Mouse (Mus musculus) c-Kit-positive CD71-positive TER-119-positive erythroid progenitor cells, embryonic 14.5 days (primary cell): Measurements from ENCODE around the gene Rab22a.
"Not testable (repeated sequence)": the region's sequence is repeated elsewhere in the genome, so short reads cannot be mapped to it uniquely, and the experiment has no call there.

Experiments
- DNase-seq: peaks from one replicate; pipeline ENCODE4 v3.0.0-alpha.2; 2013; ENCODE audit warnings: low spot score

Gene Rab22a

GRCm38 (mm10) chr2:173659057-173659925 lies at the start of gene Rab22a:
TSS of gene Rab22a (plus strand) at chr2:173659760.
- DNase-seq: peak; percentile 99

GRCm38 (mm10) chr2:173615378-173616081 lies 44.0 kb upstream of the Rab22a start:
- no peak for DNase-seq

- DNase-seq: no peak
Measured at GRCm38 (mm10) chr2:173616156-173616555, 43.4 kb upstream of the Rab22a start.

GRCm38 (mm10) chr2:173619132-173619531 lies 40.4 kb upstream of the Rab22a start:
- DNase-seq: no peak

- no peak for DNase-seq
Measured at GRCm38 (mm10) chr2:173620645-173621044, 38.9 kb upstream of the Rab22a start.

GRCm38 (mm10) chr2:173622173-173622601 lies 37.4 kb upstream of the Rab22a start:
- no peak for DNase-seq

GRCm38 (mm10) chr2:173624667-173625066 lies 34.9 kb upstream of the Rab22a start:
- no peak for DNase-seq

- no peak for DNase-seq
Measured at GRCm38 (mm10) chr2:173625786-173626185, 33.8 kb upstream of the Rab22a start.

- not testable (repeated sequence) for DNase-seq
Measured at GRCm38 (mm10) chr2:173634106-173634505, 25.5 kb upstream of the Rab22a start.

- DNase-seq: no peak
Measured at GRCm38 (mm10) chr2:173641370-173641769, 18.2 kb upstream of the Rab22a start.

- DNase-seq: no peak
Measured at GRCm38 (mm10) chr2:173642262-173642999, 17.1 kb upstream of the Rab22a start.

- DNase-seq: no peak
Measured at GRCm38 (mm10) chr2:173647197-173647911, 12.2 kb upstream of the Rab22a start.

GRCm38 (mm10) chr2:173649762-173650161 lies 9.8 kb upstream of the Rab22a start:
- DNase-seq: no peak

GRCm38 (mm10) chr2:173653526-173653925 lies 6.0 kb upstream of the Rab22a start:
- no peak for DNase-seq

- peak; percentile 56 for DNase-seq
Measured at GRCm38 (mm10) chr2:173657736-173658135, 1.8 kb upstream of the Rab22a start.

GRCm38 (mm10) chr2:173658517-173658916 lies 1.0 kb upstream of the Rab22a start:
- no peak for DNase-seq

- peak; percentile 24 for DNase-seq
Measured at GRCm38 (mm10) chr2:173659926-173660684, 545 bp downstream of the Rab22a start.

- no peak for DNase-seq
Measured at GRCm38 (mm10) chr2:173662255-173662950, 2.8 kb downstream of the Rab22a start.

- no peak for DNase-seq
Measured at GRCm38 (mm10) chr2:173664736-173665135, 5.2 kb downstream of the Rab22a start.

- DNase-seq: no peak
Measured at GRCm38 (mm10) chr2:173665271-173665670, 5.7 kb downstream of the Rab22a start.
